ENCODE assay signal across 9 mouse cellular contexts in the genomic region with DNA sequence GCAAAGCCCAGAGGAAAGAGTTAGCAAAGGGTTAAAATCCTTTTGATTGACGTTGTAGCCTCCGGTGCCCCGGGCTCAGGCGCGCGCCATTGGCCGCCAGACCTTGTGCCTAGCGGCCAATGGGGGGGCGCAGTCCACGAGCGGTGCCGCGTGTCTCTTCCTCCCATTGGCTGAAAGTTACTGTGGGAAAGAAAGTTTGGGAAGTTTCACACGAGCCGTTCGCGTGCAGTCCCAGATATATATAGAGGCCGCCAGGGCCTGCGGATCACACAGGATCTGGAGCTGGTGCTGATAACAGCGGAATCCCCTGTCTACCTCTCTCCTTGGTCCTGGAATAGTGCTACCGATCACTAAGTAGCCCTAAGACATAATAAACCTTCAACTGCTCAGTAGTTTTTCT. TPM values are rescaled to one million over a fixed set of nuclear protein-coding genes. Genes with fewer than 3 reads are reported as not detected.
A peak's percentile ranks its signal among the peaks of the same experiment; 100 is the strongest.
DNase-seq lines count a peak whose midpoint lies in the region; ATAC-seq and TF ChIP-seq lines count a peak whose summit lies in the region.
"Had no signal": no experiment of that assay in that cellular context is flagged by ENCODE, and none has a peak within 500 bp of the region (broad histone marks: within the 10 kb centered on the region; RNA-seq: fewer than 3 reads in every experiment).

No protein-coding gene starts in this region.

- H3K4me1 ChIP-seq in ES-E14 (ENCODE audit: control insufficient read depth in 2 of 2, insufficient read depth in 2 of 2, low read length in 2 of 2, poor library complexity in 1 of 2), result peaks cover 16 to 22% of the 10 kb centered on the region in 2 experiments
- peaks cover 15% of the 10 kb centered on the region for H3K4me1 ChIP-seq in forebrain, postnatal 0 days (ENCODE audit: insufficient read depth)
- peaks cover 10% of the 10 kb centered on the region; the same call in 1 of the 2 replicates for H3K4me1 ChIP-seq in lung, postnatal 0 days (ENCODE audit: insufficient read depth, low read depth, low read length)

- TF ChIP-seq CTCF in forebrain, postnatal 0 days (IDR thresholded peaks at IDR 0.05; ENCODE audit: low read depth), result peak; percentile 3; the same call in 1 of the 2 replicates
- TF ChIP-seq CTCF in lung, postnatal 0 days (IDR thresholded peaks at IDR 0.05), result no peak; the same call in 1 of the 2 replicates

- peak; percentile 61 for ATAC-seq in forebrain, postnatal 0 days
- peak; percentile 65 for ATAC-seq in lung, postnatal 0 days

- peaks cover 24% of the 10 kb centered on the region; the same call in 1 of the 2 replicates for H3K27me3 ChIP-seq in forebrain, postnatal 0 days (ENCODE audit: insufficient read depth, low read length)
- no peaks in the 10 kb centered on the region for H3K27me3 ChIP-seq in lung, postnatal 0 days (replicated peaks; ENCODE audit: insufficient read depth, low read length)

- H3K4me2 ChIP-seq in forebrain, postnatal 0 days (ENCODE audit: low read depth), result peak overlapping the region; percentile 100
- H3K4me2 ChIP-seq in lung, postnatal 0 days (replicated peaks; ENCODE audit: low read depth, low read length), result peak overlapping the region; percentile 95

- no peaks in the 10 kb centered on the region for H3K9me3 ChIP-seq in ES-E14 (ENCODE audit: control insufficient read depth, insufficient read depth, low read depth, low read length)
- no peaks in the 10 kb centered on the region for H3K9me3 ChIP-seq in forebrain, postnatal 0 days (ENCODE audit: low read length)
- H3K9me3 ChIP-seq in lung, postnatal 0 days (ENCODE audit: low read length), result no peaks in the 10 kb centered on the region

- H3K4me3 ChIP-seq in ES-E14 (ENCODE audit: insufficient read depth in 1 of 2, low read depth in 1 of 2, low read length in 2 of 2, poor library complexity in 1 of 2, severe bottlenecking in 1 of 2), result peak overlapping the region; percentile 61 to 76; a peak in 3 of 4 replicates
- peak overlapping the region; percentile 55 for H3K4me3 ChIP-seq in forebrain, postnatal 0 days (ENCODE audit: low read depth, low read length)
- peak overlapping the region; percentile 80 for H3K4me3 ChIP-seq in lung, postnatal 0 days (ENCODE audit: low read depth, low read length)

- H3K9ac ChIP-seq in ES-E14 (ENCODE audit: insufficient read depth, low read depth, low read length, poor library complexity, severe bottlenecking), result no peak overlapping the region
- H3K9ac ChIP-seq in forebrain, postnatal 0 days, result no peak overlapping the region
- H3K9ac ChIP-seq in lung, postnatal 0 days (replicated peaks; ENCODE audit: low read depth), result peak overlapping the region; percentile 82

- peak; percentile 95 for DNase-seq in ES-E14 (ENCODE audit: low read depth, low spot score)
- peak; percentile 62 to 68 for DNase-seq in cerebellum, adult 18-20 months
- peak; percentile 88 for DNase-seq in forebrain, postnatal 0 days
- peak; percentile 92 to 93 for DNase-seq in heart, postnatal 36 days
- DNase-seq in layer of hippocampus, postnatal 14 days (ENCODE audit: low spot score in 2 of 2), result peak; percentile 78 to 89
- DNase-seq in lung, postnatal 0 days (ENCODE audit: low spot score), result peak; percentile 99
- DNase-seq in retina, postnatal 1 day, result peak; percentile 99
- DNase-seq in thymus, postnatal 4 days, result peak; percentile 64

- in situ Hi-C loops in ES-E14 (cut with MboI; ENCODE audit: low sequenced_read_pairs in 2 of 2, unreplicated experiment in 2 of 2), result loop anchor here in 1 of 2 experiments (10.0 kb wide), 1 partner anchor 140 kb away; no protein-coding TSS in a partner anchor

- peaks cover 5% of the 10 kb centered on the region for H3K36me3 ChIP-seq in ES-E14 (ENCODE audit: control insufficient read depth, insufficient read depth, low read length, poor library complexity, severe bottlenecking)
- H3K36me3 ChIP-seq in forebrain, postnatal 0 days (ENCODE audit: insufficient read depth), result no peaks in the 10 kb centered on the region
- H3K36me3 ChIP-seq in lung, postnatal 0 days (ENCODE audit: insufficient read depth, low read length), result no peaks in the 10 kb centered on the region

- under 1% methylated on average over 21 of the region's 21 CpGs for WGBS in forebrain, postnatal 0 days
- under 1% methylated on average over 21 of the region's 21 CpGs for whole genome bisulfite sequencing in lung, postnatal 0 days

- TF ChIP-seq EP300 in lung, postnatal 0 days (IDR thresholded peaks at IDR 0.05), result peak; percentile 73

- intact Hi-C loops in heart, postnatal 36 days (cut with DNase I), result loop anchor here (1.0 to 5.0 kb wide), 5 partner anchors 121 to 438 kb away; no protein-coding TSS in a partner anchor

- no peak overlapping the region for H3K27ac ChIP-seq in ES-E14 (ENCODE audit: insufficient read depth, low read depth, low read length, poor library complexity, severe bottlenecking)
- H3K27ac ChIP-seq in forebrain, postnatal 0 days (ENCODE audit: low read depth, low read length), result no peak overlapping the region; the same call in 1 of the 2 replicates
- H3K27ac ChIP-seq in lung, postnatal 0 days (ENCODE audit: low read length), result peak overlapping the region; percentile 98
- H3K27ac ChIP-seq: macrophage had no signal

TF ChIP-seq in ES-E14, 5 proteins besides CTCF, POLR2A, EP300 and RAD21:
- TF ChIP-seq ZNF384 (IDR thresholded peaks at IDR 0.05; ENCODE audit: low read depth, low read length) (no peak), MAFK (IDR thresholded peaks at IDR 0.05; ENCODE audit: insufficient read depth, low read depth, low read length) (0 out of 2 replicates have a peak, but pooled peaks have one; percentile 33), CHD2 (IDR thresholded peaks at IDR 0.05; ENCODE audit: low read depth, low read length) (no peak), ZC3H11A (IDR thresholded peaks at IDR 0.05; ENCODE audit: borderline replicate concordance, low read depth, low read length) (no peak), HCFC1 (IDR thresholded peaks at IDR 0.05; ENCODE audit: borderline replicate concordance, insufficient read depth, low read length) (no peak)

RNA-seq across cellular contexts. Expression of gene Hes1, which starts 0.9 kb away (rescaled TPM):
- total RNA-seq in ES-E14 (2012; rRNA removed), result 17.5 and 19.3 TPM in 2 replicates
- 6.9 and 11.2 TPM in 2 replicates for total RNA-seq in forebrain, postnatal 0 days (2014; rRNA removed)
- polyA plus RNA-seq in forebrain, postnatal 0 days (2015; fragmentation: Nextera tagmentation; extraction: Ambion mirVana), result 11.2 and 13.1 TPM in 2 replicates
- total RNA-seq in heart, postnatal 36 days (2021), result 10 to 100 TPM; 20.6 to 27.4 TPM
- total RNA-seq in layer of hippocampus, postnatal 14 days (2021), result 10 to 100 TPM; 12.8 to 18.6 TPM
- polyA plus RNA-seq in lung, postnatal 0 days (2015; fragmentation: Nextera tagmentation; extraction: Ambion mirVana), result 89.1 and 93.9 TPM in 2 replicates
- polyA plus RNA-seq: macrophage had no signal
